Mouse (Mus musculus): ENCODE measurements around the gene Rpl35a.
"Not testable (repeated sequence)": the region's sequence is repeated elsewhere in the genome, so short reads cannot be mapped to it uniquely, and the experiment has no call there.

The Rpl35a gene

GRCm38 (mm10) chr16:33055655-33056054 is 598 bp upstream of the Rpl35a start:
- DNase-seq (ENCODE audit: low spot score in 2 of 2): no peak

GRCm38 (mm10) chr16:33056786-33057185 is 533 bp downstream of the Rpl35a start:
- peak; percentile 46 to 59 for DNase-seq (ENCODE audit: low spot score in 2 of 2)

GRCm38 (mm10) chr16:33058033-33058432 is 1.8 kb downstream of the Rpl35a start:
- no peak for DNase-seq (ENCODE audit: low spot score in 2 of 2)

- not testable (repeated sequence) for DNase-seq (ENCODE audit: low spot score in 2 of 2)
Measured at GRCm38 (mm10) chr16:33058656-33059055, 2.4 kb downstream of the Rpl35a start.

GRCm38 (mm10) chr16:33059471-33059870 is 3.2 kb downstream of the Rpl35a start:
- DNase-seq (ENCODE audit: low spot score in 2 of 2): no peak

- DNase-seq (ENCODE audit: low spot score in 2 of 2): no peak
Measured at GRCm38 (mm10) chr16:33060926-33061325, 4.7 kb downstream of the Rpl35a start.

GRCm38 (mm10) chr16:33061400-33061799 is 5.1 kb downstream of the Rpl35a start:
- DNase-seq (ENCODE audit: low spot score in 2 of 2): no peak

- DNase-seq (ENCODE audit: low spot score in 2 of 2): peak; percentile 94 to 95
Measured at GRCm38 (mm10) chr16:33062024-33062681, 5.9 kb downstream of the Rpl35a start, which contains the start of gene Lmln. Gene Lmln (plus strand): TSS chr16:33062521.

GRCm38 (mm10) chr16:33062682-33063131 is 6.5 kb downstream of the Rpl35a start:
- peak; percentile 82 to 87 for DNase-seq (ENCODE audit: low spot score in 2 of 2)

- no peak for DNase-seq (ENCODE audit: low spot score in 2 of 2)
Measured at GRCm38 (mm10) chr16:33063267-33063666, 7.0 kb downstream of the Rpl35a start.

- no peak for DNase-seq (ENCODE audit: low spot score in 2 of 2)
Measured at GRCm38 (mm10) chr16:33064636-33065035, 8.4 kb downstream of the Rpl35a start.

- no peak for DNase-seq (ENCODE audit: low spot score in 2 of 2)
Measured at GRCm38 (mm10) chr16:33070928-33071327, 14.7 kb downstream of the Rpl35a start.

- no peak for DNase-seq (ENCODE audit: low spot score in 2 of 2)
Measured at GRCm38 (mm10) chr16:33072871-33073557, 16.8 kb downstream of the Rpl35a start.

GRCm38 (mm10) chr16:33074967-33075366 is 18.7 kb downstream of the Rpl35a start:
- DNase-seq (ENCODE audit: low spot score in 2 of 2): no peak

- DNase-seq (ENCODE audit: low spot score in 2 of 2): no peak
Measured at GRCm38 (mm10) chr16:33076078-33076477, 19.8 kb downstream of the Rpl35a start.

GRCm38 (mm10) chr16:33077069-33077627 is 20.9 kb downstream of the Rpl35a start:
- no peak for DNase-seq (ENCODE audit: low spot score in 2 of 2)

GRCm38 (mm10) chr16:33080063-33080462 is 23.8 kb downstream of the Rpl35a start:
- DNase-seq (ENCODE audit: low spot score in 2 of 2): no peak

GRCm38 (mm10) chr16:33082951-33083350 is 26.7 kb downstream of the Rpl35a start:
- no peak for DNase-seq (ENCODE audit: low spot score in 2 of 2)

- no peak for DNase-seq (ENCODE audit: low spot score in 2 of 2)
Measured at GRCm38 (mm10) chr16:33083996-33084395, 27.7 kb downstream of the Rpl35a start.

- no peak for DNase-seq (ENCODE audit: low spot score in 2 of 2)
Measured at GRCm38 (mm10) chr16:33085666-33086065, 29.4 kb downstream of the Rpl35a start.

All from right cerebral cortex, postnatal 10 days (tissue).